Mouse (Mus musculus) megakaryocyte, embryonic 14.5 days (primary cell): ENCODE measurements around the gene Adamts14.

Experiments used
- FLI1 ChIP-seq: IDR thresholded peaks from 2 replicates; pipeline ENCODE4 v1.6.1; 2012; ENCODE audit warnings: low read length, inconsistent platforms, mixed read lengths
- GATA1 ChIP-seq: IDR thresholded peaks from 3 replicates; pipeline ENCODE4 v1.6.1; 2012; ENCODE audit warnings: mixed read lengths, low read length, inconsistent platforms, borderline replicate concordance

GRCm38 (mm10) chr10:61272089-61272626 lies 1.1 kb downstream of the Adamts14 start:
- TF ChIP-seq GATA1 (no peak), FLI1 (no peak)
